Mouse (Mus musculus) lung, adult 2 months (tissue): Measurements from ENCODE around the gene Baiap2l1.

Source experiments
- CTCF ChIP-seq: fragments of 200-500 bp; IDR thresholded peaks from 2 replicates; pipeline ENCODE4 v1.5.1; 2011; ENCODE audit warnings: mild to moderate bottlenecking, low read length, control low read depth; ENCODE audit not compliant: insufficient read depth
- POLR2A ChIP-seq: fragments of 200-500 bp; IDR thresholded peaks from 2 replicates; pipeline ENCODE4 v1.6.1; 2011; ENCODE audit warnings: low read depth, mild to moderate bottlenecking, control low read depth, low read length, borderline replicate concordance; ENCODE audit errors: extremely low read depth

DNA sequence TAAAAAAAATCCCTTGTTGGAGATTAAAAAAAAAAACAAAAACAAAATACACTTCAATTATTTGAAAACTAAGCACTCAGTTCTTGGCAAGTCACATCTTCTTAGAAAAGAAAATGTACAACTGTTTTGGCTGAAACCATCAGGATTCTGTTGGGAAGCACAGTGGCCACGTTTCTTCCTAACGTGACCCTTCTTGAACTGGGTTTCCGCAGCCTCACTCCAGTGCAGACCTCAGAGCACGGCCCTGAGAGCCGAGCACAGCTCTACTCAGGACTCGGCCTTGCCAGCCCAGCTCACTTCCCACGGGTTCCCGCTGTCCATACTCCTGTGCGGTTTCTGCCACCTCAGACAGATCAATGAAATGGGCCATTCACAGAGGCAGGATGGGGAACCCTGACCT, 69.5 kb downstream of the Baiap2l1 start:
- no peak for TF ChIP-seq POLR2A
- TF ChIP-seq CTCF = no peak
